Mouse (Mus musculus): ENCODE measurements around the gene Hnf1a.

Hnf1a gene

GRCm38 (mm10) chr5:115010577-115011216, 39.8 kb upstream of the Hnf1a start, which contains the start of gene Sppl3:
TSS of gene Sppl3 (plus strand) at chr5:115011137.
- peaks cover 70% of the 10 kb centered on the region for H3K4me1 ChIP-seq (replicated peaks; ENCODE audit: low read depth, low read length)
- peaks cover 8% of the 10 kb centered on the region; the same call in 1 of the 2 replicates for H3K27me3 ChIP-seq (ENCODE audit: insufficient read depth, low read length)
- peak within 1 kb of the TSS; percentile 97 for H3K4me3 ChIP-seq (replicated peaks; ENCODE audit: low read length)
- H3K9me3 ChIP-seq (ENCODE audit: low read length) = no peaks in the 10 kb centered on the region
- peaks cover 14% of the 10 kb centered on the region for H3K36me3 ChIP-seq (ENCODE audit: insufficient read depth, low read length)
- TF ChIP-seq POU5F1 (IDR thresholded peaks at IDR 0.05; ENCODE audit: borderline replicate concordance, low read length) (no peak), CTCF (conservative IDR thresholded peaks at IDR 0.05; ENCODE audit: low read length) (no peak), NANOG (IDR thresholded peaks at IDR 0.05; ENCODE audit: borderline replicate concordance, low read length) (no peak)

- H3K4me1 ChIP-seq (replicated peaks; ENCODE audit: low read depth, low read length) = peaks cover 66% of the 10 kb centered on the region
- no peak for TF ChIP-seq CTCF (conservative IDR thresholded peaks at IDR 0.05; ENCODE audit: low read length)
- H3K36me3 ChIP-seq (ENCODE audit: insufficient read depth, low read length) = peaks cover 9% of the 10 kb centered on the region
- peaks cover 12% of the 10 kb centered on the region for H3K27me3 ChIP-seq (ENCODE audit: insufficient read depth, low read length)
- H3K9me3 ChIP-seq (ENCODE audit: low read length) = no peaks in the 10 kb centered on the region
- peak overlapping the region; percentile 97 for H3K4me3 ChIP-seq (replicated peaks; ENCODE audit: low read length)
Measured at GRCm38 (mm10) chr5:115009961-115010360, 39.1 kb upstream of the Hnf1a start.

- Histone ChIP-seq H3K4me3 (replicated peaks; ENCODE audit: low read length) (peak overlapping the region; percentile 51), H3K4me1 (replicated peaks; ENCODE audit: low read depth, low read length) (peaks cover 66% of the 10 kb centered on the region), H3K27me3 (ENCODE audit: insufficient read depth, low read length) (peaks cover 20% of the 10 kb centered on the region), H3K9me3 (ENCODE audit: low read length) (no peaks in the 10 kb centered on the region), H3K36me3 (ENCODE audit: insufficient read depth, low read length) (peaks cover 5% of the 10 kb centered on the region)
- TF ChIP-seq NANOG (IDR thresholded peaks at IDR 0.05; ENCODE audit: borderline replicate concordance, low read length) (no peak), CTCF (conservative IDR thresholded peaks at IDR 0.05; ENCODE audit: low read length) (no peak), POU5F1 (IDR thresholded peaks at IDR 0.05; ENCODE audit: borderline replicate concordance, low read length) (no peak)
Measured at GRCm38 (mm10) chr5:115009143-115009542, 38.2 kb upstream of the Hnf1a start.

GRCm38 (mm10) chr5:115008307-115008706, 37.4 kb upstream of the Hnf1a start:
- 0 out of 2 replicates have a peak overlapping the region, but pooled peaks have one; percentile 3 for H3K4me3 ChIP-seq (replicated peaks; ENCODE audit: low read length)
- peaks cover under 1% of the 10 kb centered on the region for H3K36me3 ChIP-seq (ENCODE audit: insufficient read depth, low read length)
- TF ChIP-seq POU5F1 (IDR thresholded peaks at IDR 0.05; ENCODE audit: borderline replicate concordance, low read length) = no peak
- no peak for TF ChIP-seq NANOG (IDR thresholded peaks at IDR 0.05; ENCODE audit: borderline replicate concordance, low read length)
- TF ChIP-seq CTCF (conservative IDR thresholded peaks at IDR 0.05; ENCODE audit: low read length) = no peak
- H3K27me3 ChIP-seq (ENCODE audit: insufficient read depth, low read length) = peaks cover 27% of the 10 kb centered on the region
- H3K4me1 ChIP-seq (replicated peaks; ENCODE audit: low read depth, low read length) = peaks cover 63% of the 10 kb centered on the region
- H3K9me3 ChIP-seq (ENCODE audit: low read length) = no peaks in the 10 kb centered on the region

GRCm38 (mm10) chr5:115007768-115008167, 36.9 kb upstream of the Hnf1a start:
- H3K9me3 ChIP-seq (ENCODE audit: low read length) = no peaks in the 10 kb centered on the region
- H3K4me3 ChIP-seq (replicated peaks; ENCODE audit: low read length) = 0 out of 2 replicates have a peak overlapping the region, but pooled peaks have one; percentile 3
- no peaks in the 10 kb centered on the region for H3K36me3 ChIP-seq (ENCODE audit: insufficient read depth, low read length)
- TF ChIP-seq CTCF (conservative IDR thresholded peaks at IDR 0.05; ENCODE audit: low read length) = no peak
- no peak for TF ChIP-seq NANOG (IDR thresholded peaks at IDR 0.05; ENCODE audit: borderline replicate concordance, low read length)
- TF ChIP-seq POU5F1 (IDR thresholded peaks at IDR 0.05; ENCODE audit: borderline replicate concordance, low read length) = no peak
- H3K4me1 ChIP-seq (replicated peaks; ENCODE audit: low read depth, low read length) = peaks cover 57% of the 10 kb centered on the region
- H3K27me3 ChIP-seq (ENCODE audit: insufficient read depth, low read length) = peaks cover 31% of the 10 kb centered on the region

- peaks cover 44% of the 10 kb centered on the region for H3K27me3 ChIP-seq (ENCODE audit: insufficient read depth, low read length)
- H3K4me1 ChIP-seq (replicated peaks; ENCODE audit: low read depth, low read length) = peaks cover 63% of the 10 kb centered on the region
- TF ChIP-seq CTCF (conservative IDR thresholded peaks at IDR 0.05; ENCODE audit: low read length) (no peak), NANOG (IDR thresholded peaks at IDR 0.05; ENCODE audit: borderline replicate concordance, low read length) (no peak), POU5F1 (IDR thresholded peaks at IDR 0.05; ENCODE audit: borderline replicate concordance, low read length) (no peak)
- H3K36me3 ChIP-seq (ENCODE audit: insufficient read depth, low read length) = no peaks in the 10 kb centered on the region
- H3K9me3 ChIP-seq (ENCODE audit: low read length) = no peaks in the 10 kb centered on the region
- no peak overlapping the region for H3K4me3 ChIP-seq (replicated peaks; ENCODE audit: low read length)
Measured at GRCm38 (mm10) chr5:115003224-115003873, 32.5 kb upstream of the Hnf1a start.

- no peaks in the 10 kb centered on the region for H3K9me3 ChIP-seq (ENCODE audit: low read length)
- TF ChIP-seq NANOG (IDR thresholded peaks at IDR 0.05; ENCODE audit: borderline replicate concordance, low read length) (no peak), POU5F1 (IDR thresholded peaks at IDR 0.05; ENCODE audit: borderline replicate concordance, low read length) (no peak), CTCF (conservative IDR thresholded peaks at IDR 0.05; ENCODE audit: low read length) (no peak)
- H3K4me3 ChIP-seq (replicated peaks; ENCODE audit: low read length) = no peak overlapping the region
- H3K4me1 ChIP-seq (replicated peaks; ENCODE audit: low read depth, low read length) = peaks cover 61% of the 10 kb centered on the region
- H3K36me3 ChIP-seq (ENCODE audit: insufficient read depth, low read length) = no peaks in the 10 kb centered on the region
- peaks cover 44% of the 10 kb centered on the region for H3K27me3 ChIP-seq (ENCODE audit: insufficient read depth, low read length)
Measured at GRCm38 (mm10) chr5:115002781-115003180, 31.9 kb upstream of the Hnf1a start.

- no peak for TF ChIP-seq CTCF (conservative IDR thresholded peaks at IDR 0.05; ENCODE audit: low read length)
- no peak for TF ChIP-seq NANOG (IDR thresholded peaks at IDR 0.05; ENCODE audit: borderline replicate concordance, low read length)
- no peak for TF ChIP-seq POU5F1 (IDR thresholded peaks at IDR 0.05; ENCODE audit: borderline replicate concordance, low read length)
- Histone ChIP-seq H3K9me3 (ENCODE audit: low read length) (no peaks in the 10 kb centered on the region), H3K36me3 (ENCODE audit: insufficient read depth, low read length) (no peaks in the 10 kb centered on the region), H3K4me3 (replicated peaks; ENCODE audit: low read length) (no peak overlapping the region), H3K27me3 (ENCODE audit: insufficient read depth, low read length) (peaks cover 51% of the 10 kb centered on the region), H3K4me1 (replicated peaks; ENCODE audit: low read depth, low read length) (peaks cover 65% of the 10 kb centered on the region)
Measured at GRCm38 (mm10) chr5:115001464-115001863, 30.6 kb upstream of the Hnf1a start.

Measured in E14TG2a.4 (cell line).